Mouse (Mus musculus): ENCODE data around the gene Stk25. TPM values are rescaled to one million over a fixed set of nuclear protein-coding genes. Genes with fewer than 3 reads are reported as not detected.

The Stk25 gene
- polyA plus RNA-seq, 1 experiment from 2014 or later: 164 TPM

DNA sequence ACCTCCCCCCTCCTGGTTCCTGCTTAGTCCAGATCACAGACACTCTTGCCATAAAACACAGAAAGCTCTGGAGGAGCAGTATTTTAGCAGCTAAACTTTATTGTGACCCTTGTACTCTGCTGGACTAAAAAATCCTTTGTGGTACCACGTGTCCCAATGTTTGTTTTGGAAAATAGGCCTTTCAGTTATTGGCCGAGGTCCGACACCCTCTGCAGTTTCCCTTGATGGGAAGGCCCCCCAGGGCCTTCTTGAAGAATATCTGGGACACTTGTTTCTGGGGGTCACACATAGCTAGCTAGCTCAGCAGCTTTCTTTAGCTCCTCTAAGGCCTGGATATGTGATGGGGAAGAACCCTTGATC is 28.5 kb upstream of the Stk25 start:
- H3K36me3 ChIP-seq (ENCODE audit: control insufficient read depth, insufficient read depth, low read length): peaks cover 28% of the 10 kb centered on the region
- H3K4me1 ChIP-seq (ENCODE audit: control insufficient read depth in 2 of 2, insufficient read depth in 2 of 2, low read length in 2 of 2): peaks cover 14 to 15% of the 10 kb centered on the region in 2 experiments; a peak in 3 of 4 replicates
- peak overlapping the region; percentile 74 for H3K9ac ChIP-seq (ENCODE audit: low read length)
- ATAC-seq (ENCODE audit: insufficient number of reproducible peaks, insufficient read depth, low FRiP score, low read depth): no peak
- H3K27ac ChIP-seq (replicated peaks in 1 of 2; ENCODE audit: control insufficient read depth in 1 of 2, insufficient read depth in 1 of 2, low read depth in 2 of 2, low read length in 2 of 2): peak overlapping the region in 1 of 2 experiments; percentile 46; a peak in 1 of 4 replicates
- H3K9me3 ChIP-seq (ENCODE audit: control insufficient read depth, low read length): no peaks in the 10 kb centered on the region
- peak overlapping the region; percentile 71 to 74 for H3K4me3 ChIP-seq (ENCODE audit: control insufficient read depth in 1 of 2, insufficient read depth in 1 of 2, low read depth in 1 of 2, low read length in 2 of 2)
- H3K27me3 ChIP-seq (ENCODE audit: control insufficient read depth, insufficient read depth, low read length): no peaks in the 10 kb centered on the region
- peak overlapping the region; percentile 83 for H3K4me2 ChIP-seq (ENCODE audit: low read length)
- 65% methylated on average over 3 of the region's 3 CpGs for WGBS

DNA sequence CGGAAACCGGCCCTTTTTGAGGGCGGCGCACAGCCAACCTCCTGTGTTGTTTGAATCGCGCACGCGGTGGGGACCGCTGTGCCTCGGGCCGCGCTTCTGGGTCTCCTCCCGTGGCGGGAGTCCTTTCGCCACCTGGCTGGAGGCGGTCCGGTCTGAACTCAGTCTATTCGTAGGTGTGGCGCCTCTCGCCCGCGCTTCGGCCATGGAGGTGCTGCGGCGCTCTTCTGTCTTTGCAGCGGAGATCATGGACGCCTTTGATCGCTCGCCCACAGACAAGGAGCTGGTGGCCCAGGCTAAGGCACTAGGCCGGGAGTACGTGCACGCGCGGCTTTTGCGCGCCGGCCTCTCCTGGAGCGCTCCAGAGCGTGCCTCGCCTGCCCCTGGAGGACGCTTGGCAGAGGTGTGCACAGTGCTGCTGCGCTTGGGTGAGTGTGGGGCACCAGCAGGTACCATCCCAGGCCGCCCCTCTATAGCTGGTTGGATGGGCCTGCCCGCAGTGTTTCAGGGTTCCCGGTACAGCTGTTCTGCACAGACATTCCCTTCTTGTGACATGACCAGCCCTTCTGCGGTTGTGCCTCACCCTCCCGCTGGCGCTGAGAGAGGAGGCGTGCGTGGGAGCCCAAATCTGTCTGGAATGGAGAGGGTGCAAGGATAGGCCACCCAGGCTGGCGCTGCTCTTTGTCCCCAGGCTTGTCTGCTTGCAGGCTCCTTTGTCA is 27.9 kb upstream of the Stk25 start:
- H3K4me3 ChIP-seq (ENCODE audit: control insufficient read depth in 1 of 2, insufficient read depth in 1 of 2, low read depth in 1 of 2, low read length in 2 of 2): peak overlapping the region; percentile 71 to 74
- H3K9me3 ChIP-seq (ENCODE audit: control insufficient read depth, low read length): no peaks in the 10 kb centered on the region
- peak; percentile 74; the same call in 1 of the 2 replicates for ATAC-seq (ENCODE audit: insufficient number of reproducible peaks, insufficient read depth, low FRiP score, low read depth)
- peak overlapping the region; percentile 83 for H3K4me2 ChIP-seq (ENCODE audit: low read length)
- peaks cover 22% of the 10 kb centered on the region for H3K36me3 ChIP-seq (ENCODE audit: control insufficient read depth, insufficient read depth, low read length)
- 5% methylated on average over 51 of the region's 51 CpGs for WGBS
- peak overlapping the region in 1 of 2 experiments; percentile 46; a peak in 2 of 4 replicates for H3K27ac ChIP-seq (replicated peaks in 1 of 2; ENCODE audit: control insufficient read depth in 1 of 2, insufficient read depth in 1 of 2, low read depth in 2 of 2, low read length in 2 of 2)
- no peaks in the 10 kb centered on the region for H3K27me3 ChIP-seq (ENCODE audit: control insufficient read depth, insufficient read depth, low read length)
- H3K9ac ChIP-seq (ENCODE audit: low read length): peak overlapping the region; percentile 74
- peaks cover 14 to 15% of the 10 kb centered on the region in 2 experiments; a peak in 3 of 4 replicates for H3K4me1 ChIP-seq (ENCODE audit: control insufficient read depth in 2 of 2, insufficient read depth in 2 of 2, low read length in 2 of 2)

DNA sequence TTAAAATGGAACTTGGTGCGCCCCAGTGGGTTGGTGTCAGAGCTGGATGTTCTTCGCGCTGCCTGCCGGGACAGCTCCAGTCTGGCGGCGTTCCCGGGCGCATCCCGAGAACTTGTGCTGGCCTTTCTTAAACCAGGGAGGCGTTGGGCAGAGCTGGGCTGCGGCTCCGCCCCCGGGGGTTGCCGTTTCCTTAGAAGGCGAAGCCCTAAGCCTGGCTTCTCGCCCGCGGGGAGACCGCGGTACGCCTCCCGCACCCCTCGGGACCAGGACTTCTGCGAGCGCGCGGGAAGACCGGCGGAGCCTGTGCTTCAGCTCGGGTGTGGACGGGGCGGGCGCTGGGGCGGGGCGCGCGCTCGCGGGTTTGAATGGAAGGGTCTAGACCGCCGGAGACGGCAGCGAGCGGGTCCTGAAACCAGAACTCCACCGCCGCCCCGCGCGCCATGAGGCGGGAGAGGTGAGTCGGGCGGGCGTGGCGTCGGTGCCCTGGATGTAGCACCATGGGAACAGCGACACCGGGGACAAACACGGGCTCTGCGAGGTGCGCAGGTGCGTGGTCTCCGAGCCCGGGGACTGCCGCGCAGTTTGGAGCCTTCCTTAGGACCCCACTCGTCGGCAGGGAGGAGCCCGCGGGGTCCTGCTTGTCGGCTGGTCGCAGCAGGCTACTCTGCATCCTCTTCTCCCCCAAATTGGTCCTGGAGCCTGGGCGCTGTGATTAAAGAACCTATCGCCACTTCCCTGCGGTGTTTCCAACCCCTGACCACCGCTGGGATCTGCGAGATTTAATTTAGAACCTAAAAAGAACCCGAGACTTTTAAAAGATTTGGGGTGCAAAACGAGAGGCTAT is 27.2 kb upstream of the Stk25 start, which contains the start of gene Bok:
Gene Bok, plus strand, starts transcription at position 260 of the 844 bp plus-strand sequence.
- no peaks in the 10 kb centered on the region for H3K9me3 ChIP-seq (ENCODE audit: control insufficient read depth, low read length)
- WGBS: under 1% methylated on average over 78 of the region's 78 CpGs
- H3K4me3 ChIP-seq (ENCODE audit: control insufficient read depth in 1 of 2, insufficient read depth in 1 of 2, low read depth in 1 of 2, low read length in 2 of 2): peak within 1 kb of the TSS; percentile 71 to 74
- no peaks in the 10 kb centered on the region for H3K27me3 ChIP-seq (ENCODE audit: control insufficient read depth, insufficient read depth, low read length)
- H3K27ac ChIP-seq (replicated peaks in 1 of 2; ENCODE audit: control insufficient read depth in 1 of 2, insufficient read depth in 1 of 2, low read depth in 2 of 2, low read length in 2 of 2): peak within 1 kb of the TSS in 1 of 2 experiments; percentile 29; a peak in 2 of 4 replicates
- peak; percentile 20; the same call in 1 of the 2 replicates for ATAC-seq (ENCODE audit: insufficient number of reproducible peaks, insufficient read depth, low FRiP score, low read depth)
- peak within 1 kb of the TSS; percentile 83 for H3K4me2 ChIP-seq (ENCODE audit: low read length)
- peaks cover 14 to 15% of the 10 kb centered on the region in 2 experiments; a peak in 3 of 4 replicates for H3K4me1 ChIP-seq (ENCODE audit: control insufficient read depth in 2 of 2, insufficient read depth in 2 of 2, low read length in 2 of 2)
- H3K9ac ChIP-seq (ENCODE audit: low read length): peak within 1 kb of the TSS; percentile 74
- H3K36me3 ChIP-seq (ENCODE audit: control insufficient read depth, insufficient read depth, low read length): peaks cover 14% of the 10 kb centered on the region

DNA sequence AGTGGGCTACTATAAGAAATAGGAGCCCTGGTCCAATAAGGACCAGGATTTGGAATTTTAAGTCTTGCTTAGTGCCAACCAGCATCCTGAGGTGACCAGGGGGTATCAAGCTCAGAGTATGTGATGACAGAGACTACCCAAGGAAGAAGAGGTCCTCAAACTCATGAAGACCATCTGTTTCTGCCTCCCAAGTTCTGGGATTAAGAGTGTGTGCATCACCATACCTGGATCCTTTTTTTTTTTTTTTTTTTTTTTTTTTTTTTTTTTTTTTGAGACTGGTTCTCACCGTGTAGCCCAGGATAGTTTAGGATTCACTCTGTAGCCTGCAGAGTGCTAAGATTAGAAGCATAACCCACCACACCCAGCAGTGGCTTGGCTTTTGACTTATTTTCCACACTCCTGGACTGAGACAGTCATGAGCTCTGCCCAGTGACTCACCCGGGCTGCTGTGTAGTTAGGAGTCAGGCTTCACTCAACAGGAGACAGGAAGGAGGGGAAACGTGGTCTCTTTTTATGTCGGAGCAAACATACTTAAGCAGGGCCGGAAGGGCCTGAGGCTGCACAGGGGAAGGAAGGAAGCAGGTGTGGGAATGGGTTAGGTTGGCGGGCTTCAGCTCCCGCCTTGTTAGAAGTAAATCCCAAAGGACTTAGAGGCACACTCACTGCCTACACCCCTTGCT is 21.6 kb upstream of the Stk25 start:
- H3K9me3 ChIP-seq (ENCODE audit: control insufficient read depth, low read length): no peaks in the 10 kb centered on the region
- no peaks in the 10 kb centered on the region for H3K36me3 ChIP-seq (ENCODE audit: control insufficient read depth, insufficient read depth, low read length)
- H3K27me3 ChIP-seq (ENCODE audit: control insufficient read depth, insufficient read depth, low read length): no peaks in the 10 kb centered on the region
- WGBS: 43% methylated on average over 7 of the region's 7 CpGs
- H3K4me2 ChIP-seq (ENCODE audit: low read length): no peak overlapping the region
- H3K4me1 ChIP-seq (ENCODE audit: control insufficient read depth in 2 of 2, insufficient read depth in 2 of 2, low read length in 2 of 2): 0 out of 4 replicates have a peak, but pooled peaks cover 0 to under 1% of the 10 kb centered on the region in 2 experiments
- peak; percentile 63 for ATAC-seq (ENCODE audit: insufficient number of reproducible peaks, insufficient read depth, low FRiP score, low read depth)
- H3K9ac ChIP-seq (ENCODE audit: low read length): no peak overlapping the region
- H3K27ac ChIP-seq (replicated peaks in 1 of 2; ENCODE audit: control insufficient read depth in 1 of 2, insufficient read depth in 1 of 2, low read depth in 2 of 2, low read length in 2 of 2): 0 out of 4 replicates have a peak overlapping the region, but pooled peaks of 1 of the 2 experiments have one; percentile 2
- H3K4me3 ChIP-seq (ENCODE audit: control insufficient read depth in 1 of 2, insufficient read depth in 1 of 2, low read depth in 1 of 2, low read length in 2 of 2): no peak overlapping the region

DNA sequence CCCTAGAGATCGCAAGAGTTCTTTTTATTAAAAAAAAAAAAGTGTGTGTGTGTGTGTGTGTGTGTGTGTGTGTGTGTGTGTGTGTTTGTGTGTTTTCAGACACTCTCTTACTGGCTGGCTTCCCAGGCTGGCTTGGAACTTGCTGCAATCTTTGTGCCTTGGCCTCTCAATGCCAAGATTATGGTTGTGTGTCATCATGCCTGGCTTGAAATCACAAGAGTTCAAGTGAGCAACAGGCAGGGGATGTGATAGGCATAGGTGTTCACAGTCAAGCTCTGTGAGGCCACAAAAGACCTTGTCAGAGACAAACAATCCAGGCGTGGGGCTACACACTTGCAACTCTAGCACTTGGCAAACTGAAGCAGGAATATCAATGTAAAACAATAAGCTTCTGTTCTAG is 19.9 kb upstream of the Stk25 start:
- H3K9ac ChIP-seq (ENCODE audit: low read length): no peak overlapping the region
- no peaks in the 10 kb centered on the region for H3K9me3 ChIP-seq (ENCODE audit: control insufficient read depth, low read length)
- H3K36me3 ChIP-seq (ENCODE audit: control insufficient read depth, insufficient read depth, low read length): no peaks in the 10 kb centered on the region
- no peaks in the 10 kb centered on the region for H3K27me3 ChIP-seq (ENCODE audit: control insufficient read depth, insufficient read depth, low read length)
- no peaks in the 10 kb centered on the region for H3K4me1 ChIP-seq (ENCODE audit: control insufficient read depth in 2 of 2, insufficient read depth in 2 of 2, low read length in 2 of 2)
- ATAC-seq (ENCODE audit: insufficient number of reproducible peaks, insufficient read depth, low FRiP score, low read depth): peak; percentile 32
- WGBS: 48% methylated on average over 2 of the region's 2 CpGs
- no peak overlapping the region for H3K27ac ChIP-seq (replicated peaks in 1 of 2; ENCODE audit: control insufficient read depth in 1 of 2, insufficient read depth in 1 of 2, low read depth in 2 of 2, low read length in 2 of 2)
- H3K4me3 ChIP-seq (ENCODE audit: control insufficient read depth in 1 of 2, insufficient read depth in 1 of 2, low read depth in 1 of 2, low read length in 2 of 2): no peak overlapping the region
- no peak overlapping the region for H3K4me2 ChIP-seq (ENCODE audit: low read length)

DNA sequence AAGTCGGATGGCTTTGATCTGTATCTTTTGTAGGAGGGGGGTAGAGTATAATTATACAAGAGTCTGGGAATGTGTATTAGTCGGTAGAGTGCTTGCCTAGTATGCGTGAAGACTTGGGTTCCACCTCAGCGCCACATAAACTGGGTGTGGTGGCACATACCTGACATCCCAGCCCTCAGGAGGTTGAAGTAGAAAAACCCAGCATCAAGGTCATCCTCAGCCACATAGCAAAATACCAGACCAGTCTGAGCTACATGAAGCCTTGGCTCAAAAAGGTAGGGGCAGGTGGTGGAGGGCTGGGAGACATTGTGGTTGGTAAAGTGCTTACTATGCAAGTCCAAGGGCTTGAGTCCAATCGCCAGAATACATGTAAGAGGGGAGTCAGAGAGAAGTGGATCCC is 14.2 kb upstream of the Stk25 start:
- H3K4me1 ChIP-seq (ENCODE audit: control insufficient read depth in 2 of 2, insufficient read depth in 2 of 2, low read length in 2 of 2): peaks cover 13% of the 10 kb centered on the region in 2 experiments

DNA sequence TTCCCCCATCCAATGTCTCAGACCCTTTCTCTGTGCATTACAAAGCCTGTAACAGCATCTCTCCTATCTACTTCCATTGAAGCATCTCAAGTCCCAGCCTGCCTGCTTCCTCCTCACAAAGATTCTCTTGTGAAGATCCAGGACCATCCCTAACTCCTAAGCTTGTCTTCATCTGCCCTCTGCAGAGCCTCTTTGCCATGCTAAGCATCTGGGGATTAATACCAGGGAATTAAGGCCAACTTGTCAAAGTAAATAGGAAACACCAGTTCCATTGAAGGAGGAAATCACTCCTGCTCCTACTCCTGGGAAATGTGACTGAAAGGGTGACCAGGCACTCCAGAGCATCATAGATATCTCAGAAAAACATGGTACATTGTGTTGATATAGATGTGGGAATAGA is 11.5 kb upstream of the Stk25 start:
- H3K4me1 ChIP-seq (ENCODE audit: control insufficient read depth in 2 of 2, insufficient read depth in 2 of 2, low read length in 2 of 2): peaks cover 16% of the 10 kb centered on the region in 2 experiments
- H3K4me3 ChIP-seq (ENCODE audit: control insufficient read depth in 1 of 2, insufficient read depth in 1 of 2, low read depth in 1 of 2, low read length in 2 of 2): no peak overlapping the region
- no peak for ATAC-seq (ENCODE audit: insufficient number of reproducible peaks, insufficient read depth, low FRiP score, low read depth)
- H3K9ac ChIP-seq (ENCODE audit: low read length): no peak overlapping the region
- H3K27me3 ChIP-seq (ENCODE audit: control insufficient read depth, insufficient read depth, low read length): no peaks in the 10 kb centered on the region
- H3K4me2 ChIP-seq (ENCODE audit: low read length): no peak overlapping the region
- H3K36me3 ChIP-seq (ENCODE audit: control insufficient read depth, insufficient read depth, low read length): no peaks in the 10 kb centered on the region
- H3K27ac ChIP-seq (replicated peaks in 1 of 2; ENCODE audit: control insufficient read depth in 1 of 2, insufficient read depth in 1 of 2, low read depth in 2 of 2, low read length in 2 of 2): no peak overlapping the region
- no peaks in the 10 kb centered on the region for H3K9me3 ChIP-seq (ENCODE audit: control insufficient read depth, low read length)

More for the DNA sequence above, 14.2 kb upstream of the Stk25 start:
- Histone ChIP-seq H3K36me3 (ENCODE audit: control insufficient read depth, insufficient read depth, low read length) (no peaks in the 10 kb centered on the region), H3K27me3 (ENCODE audit: control insufficient read depth, insufficient read depth, low read length) (no peaks in the 10 kb centered on the region), H3K4me2 (ENCODE audit: low read length) (no peak overlapping the region), H3K9ac (ENCODE audit: low read length) (no peak overlapping the region), H3K9me3 (ENCODE audit: control insufficient read depth, low read length) (no peaks in the 10 kb centered on the region), H3K27ac (replicated peaks in 1 of 2; ENCODE audit: control insufficient read depth in 1 of 2, insufficient read depth in 1 of 2, low read depth in 2 of 2, low read length in 2 of 2) (no peak overlapping the region), H3K4me3 (ENCODE audit: control insufficient read depth in 1 of 2, insufficient read depth in 1 of 2, low read depth in 1 of 2, low read length in 2 of 2) (no peak overlapping the region)
- no peak for ATAC-seq (ENCODE audit: insufficient number of reproducible peaks, insufficient read depth, low FRiP score, low read depth)
- 85% methylated on average over 5 of the region's 5 CpGs for WGBS

Measured in heart, embryonic 14.5 days (tissue).